Mouse (Mus musculus) forebrain, postnatal 0 days (tissue): ENCODE data around the gene Cnnm4. TPM values are rescaled to one million over a fixed set of nuclear protein-coding genes. Genes with fewer than 3 reads are reported as not detected.
A peak's percentile ranks its signal among the peaks of the same experiment; 100 is the strongest.

Source experiments
- ATAC-seq: fragments of 200-750 bp; cut with Nextera tagmentation; 2 replicates; pipeline ENCODE4 v1.8.0; 2017; ENCODE audit warnings: mild to moderate bottlenecking, moderate library complexity
- DNase-seq: peaks from one replicate; pipeline ENCODE4 v3.0.0-alpha.2; 2015
- H3K27ac ChIP-seq: fragments of 300-500 bp; sonication (generic); 2 replicates; pipeline ENCODE4 v1.5.1; 2014; ENCODE audit warnings: low read depth, mild to moderate bottlenecking, antibody characterized with exemption, low read length, moderate library complexity, mixed read lengths
- H3K27me3 ChIP-seq: fragments of 300-500 bp; sonication (generic); 2 replicates; pipeline ENCODE4 v1.6.1; 2014; ENCODE audit warnings: mild to moderate bottlenecking, low read length, mixed read lengths; ENCODE audit not compliant: insufficient read depth
- H3K36me3 ChIP-seq: fragments of 300-500 bp; sonication (generic); 2 replicates; pipeline ENCODE4 v1.6.1; 2014; ENCODE audit warnings: mild to moderate bottlenecking, moderate library complexity; ENCODE audit not compliant: insufficient read depth
- H3K4me1 ChIP-seq: fragments of 300-500 bp; sonication (generic); 2 replicates; pipeline ENCODE4 v1.6.1; 2014; ENCODE audit warnings: antibody characterized with exemption; ENCODE audit not compliant: insufficient read depth
- H3K4me2 ChIP-seq: fragments of 300-500 bp; sonication (generic); 2 replicates; pipeline ENCODE4 v1.6.1; 2014; ENCODE audit warnings: low read depth, mild to moderate bottlenecking, moderate library complexity
- H3K4me3 ChIP-seq: fragments of 300-500 bp; sonication (generic); 2 replicates; pipeline ENCODE4 v1.5.1; 2014; ENCODE audit warnings: low read depth, low read length, mixed read lengths
- H3K9ac ChIP-seq: fragments of 300-500 bp; sonication (generic); 2 replicates; pipeline ENCODE4 v1.6.1; 2014; ENCODE audit warnings: mild to moderate bottlenecking
- H3K9me3 ChIP-seq: fragments of 300-500 bp; sonication (generic); 2 replicates; pipeline ENCODE4 v1.6.1; 2016; ENCODE audit warnings: low read length
- CTCF ChIP-seq: sonication (generic); IDR thresholded peaks from 2 replicates; pipeline ENCODE4 v1.5.1; 2016; ENCODE audit warnings: antibody characterized with exemption, control low read depth, low read depth
- WGBS: fragments of 180-500 bp; shearing (Covaris S2); extraction: QIAGEN DNeasy Blood & Tissue Kit; methylation state at CpG from one replicate; pipeline ENCODE4 v1.1.7; 2014; 5-methylcytosine and 5-hydroxymethylcytosine counted together
- polyA plus RNA-seq: library from polyadenylated mRNA; unstranded; fragments of >200 nt; fragmentation: Nextera tagmentation; extraction: Ambion mirVana; gene quantifications from 2 replicates; pipeline ENCODE4 v1.2.1, GENCODE M21; 2015
- total RNA-seq: library from RNA; depleted of rRNA; stranded (reverse); fragments of >200 nt; gene quantifications from 2 replicates; pipeline ENCODE4 v1.2.3, GENCODE M21; 2014

Cnnm4 gene
- total and polyA plus RNA-seq, 2 experiments from 2014 or later: 9.4 to 14.6 TPM

DNA sequence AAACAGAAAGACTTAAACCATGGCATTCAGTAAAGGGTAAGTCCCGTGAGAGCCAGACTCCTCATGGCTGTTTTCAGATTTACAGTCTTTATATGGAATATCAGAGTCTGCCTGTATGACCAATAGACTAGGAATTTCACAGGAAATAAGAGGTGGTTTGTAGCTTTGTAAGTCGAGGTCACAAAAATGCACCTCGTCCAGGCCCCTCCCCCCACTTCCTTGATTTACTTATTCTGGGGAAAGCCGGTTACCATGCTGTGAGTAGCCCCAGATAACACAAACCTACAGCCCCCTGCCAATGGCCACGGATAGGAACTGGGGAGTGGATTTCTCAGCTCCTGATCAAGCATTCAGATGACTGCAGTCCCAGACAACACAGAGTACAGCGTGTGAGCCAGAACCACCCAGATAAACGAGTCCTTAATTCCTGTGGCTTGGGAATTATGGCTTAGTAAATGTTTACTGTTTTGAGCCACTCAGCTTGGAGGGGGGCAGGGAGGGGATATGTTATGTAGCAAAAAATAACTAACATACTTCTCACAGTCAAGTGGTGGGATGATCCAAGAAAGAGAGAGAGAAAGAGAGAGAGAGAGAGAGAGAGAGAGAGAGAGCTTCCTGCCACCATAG, 13.9 kb upstream of the Cnnm4 start:
- H3K4me2 ChIP-seq: no peak overlapping the region
- ATAC-seq (no peak), DNase-seq (no peak)
- 36% methylated on average over 7 of the region's 7 CpGs for WGBS
- no peaks in the 10 kb centered on the region for H3K27me3 ChIP-seq
- H3K4me1 ChIP-seq: no peaks in the 10 kb centered on the region
- no peaks in the 10 kb centered on the region for H3K36me3 ChIP-seq
- H3K9me3 ChIP-seq: no peaks in the 10 kb centered on the region
- no peak overlapping the region for H3K27ac ChIP-seq
- no peak overlapping the region for H3K9ac ChIP-seq
- no peak overlapping the region for H3K4me3 ChIP-seq
- no peak for TF ChIP-seq CTCF

GRCm38 (mm10) chr1:36458169-36458568, 13.3 kb upstream of the Cnnm4 start:
- WGBS: 87% methylated on average over 5 of the region's 5 CpGs
- no peak for TF ChIP-seq CTCF
- DNase-seq (no peak), ATAC-seq (no peak)
- no peak overlapping the region for H3K4me2 ChIP-seq
- no peak overlapping the region for H3K4me3 ChIP-seq
- H3K27ac ChIP-seq: no peak overlapping the region
- H3K4me1 ChIP-seq: no peaks in the 10 kb centered on the region
- no peaks in the 10 kb centered on the region for H3K27me3 ChIP-seq
- H3K36me3 ChIP-seq: no peaks in the 10 kb centered on the region
- H3K9me3 ChIP-seq: no peaks in the 10 kb centered on the region
- no peak overlapping the region for H3K9ac ChIP-seq

GRCm38 (mm10) chr1:36461829-36462228, 9.6 kb upstream of the Cnnm4 start:
- DNase-seq: no peak
- H3K4me2 ChIP-seq: no peak overlapping the region
- no peaks in the 10 kb centered on the region for H3K9me3 ChIP-seq
- no peak for TF ChIP-seq CTCF
- 43% methylated on average over 2 of the region's 2 CpGs for WGBS
- H3K4me1 ChIP-seq: no peaks in the 10 kb centered on the region
- ATAC-seq: no peak
- H3K9ac ChIP-seq: no peak overlapping the region
- no peaks in the 10 kb centered on the region for H3K27me3 ChIP-seq
- H3K27ac ChIP-seq: no peak overlapping the region
- no peak overlapping the region for H3K4me3 ChIP-seq
- no peaks in the 10 kb centered on the region for H3K36me3 ChIP-seq

DNA sequence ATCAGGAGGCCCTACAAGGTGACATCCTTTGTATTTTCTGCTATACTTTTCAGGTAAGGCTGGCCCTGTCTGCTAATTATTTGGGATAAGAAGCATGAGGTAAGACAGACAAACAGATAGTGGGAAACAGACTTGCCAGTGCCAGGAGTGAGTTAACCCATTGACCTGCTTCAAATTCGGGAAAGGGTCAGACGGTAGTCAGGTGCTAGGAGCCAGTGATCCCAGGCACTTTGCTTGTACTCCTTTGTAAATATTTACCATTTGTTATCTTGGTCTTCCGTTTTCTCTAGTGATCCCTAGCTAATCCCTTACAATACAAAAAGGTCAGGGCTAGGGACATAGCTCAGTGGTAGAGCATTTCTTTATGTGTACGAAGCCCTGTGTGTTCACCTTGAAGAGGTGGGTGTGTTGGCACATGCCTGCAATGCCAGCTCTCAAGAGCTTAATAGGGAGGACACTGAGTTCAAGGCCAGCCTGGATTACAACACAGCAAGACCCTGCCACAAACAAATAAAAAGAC, 5.7 kb upstream of the Cnnm4 start:
- Histone ChIP-seq H3K4me2 (no peak overlapping the region), H3K4me3 (no peak overlapping the region), H3K27me3 (no peaks in the 10 kb centered on the region), H3K9me3 (no peaks in the 10 kb centered on the region), H3K4me1 (no peaks in the 10 kb centered on the region), H3K27ac (no peak overlapping the region), H3K36me3 (no peaks in the 10 kb centered on the region), H3K9ac (no peak overlapping the region)
- DNase-seq (no peak), ATAC-seq (no peak)
- WGBS: 81% methylated on average over 4 of the region's 4 CpGs
- TF ChIP-seq CTCF: no peak

DNA sequence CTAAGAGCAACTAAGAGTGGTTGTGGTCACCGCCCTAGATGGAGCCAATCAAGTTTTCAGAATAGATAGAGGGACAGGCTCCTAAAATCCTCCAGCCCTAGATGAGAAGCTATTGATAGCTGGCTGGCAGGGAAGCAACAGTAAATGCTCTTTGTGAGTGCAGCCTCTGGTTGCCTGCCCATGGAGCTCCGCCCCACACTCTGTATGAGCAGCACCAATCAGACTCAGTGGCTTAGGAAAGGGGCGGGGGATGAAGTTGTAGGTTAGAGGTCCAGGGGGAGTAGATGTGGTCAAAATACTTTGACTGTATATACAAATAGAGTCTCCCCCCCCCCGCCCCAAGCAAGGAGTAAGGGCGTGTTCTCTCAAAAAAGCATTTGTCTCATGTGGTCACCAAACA, 4.0 kb upstream of the Cnnm4 start:
- Histone ChIP-seq H3K9ac (no peak overlapping the region), H3K9me3 (no peaks in the 10 kb centered on the region)
- no peak for ATAC-seq

DNA sequence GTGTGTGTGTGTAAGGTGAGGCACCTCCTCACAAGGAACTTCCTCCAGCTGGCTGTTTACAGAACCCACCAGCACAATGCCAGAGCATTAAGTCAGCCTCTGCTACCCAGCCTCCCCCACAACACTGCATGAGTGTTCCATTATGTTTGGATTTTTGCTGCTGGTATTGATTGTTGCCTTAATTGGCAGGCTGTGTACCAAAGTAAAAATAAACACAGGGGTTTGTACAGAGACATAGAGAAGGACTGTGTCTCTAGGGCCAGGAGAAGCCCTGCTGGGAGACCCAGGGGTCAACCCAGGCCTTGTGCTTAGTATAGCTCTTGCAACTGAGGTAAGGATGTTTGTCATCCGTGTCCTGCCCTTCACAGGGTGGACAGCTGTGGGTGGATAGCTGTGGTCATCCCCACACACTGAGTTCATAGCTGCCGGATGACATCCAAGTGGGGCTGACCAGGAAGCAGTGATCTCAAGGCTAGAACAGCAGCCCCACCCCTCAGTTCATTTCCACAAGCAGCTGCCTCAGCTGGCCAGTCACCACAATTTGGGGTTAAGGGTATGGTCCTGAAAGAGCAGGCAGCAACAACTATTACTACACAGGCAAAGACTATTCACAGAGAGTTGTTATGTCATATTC, 1.5 kb upstream of the Cnnm4 start:
- Histone ChIP-seq H3K4me3 (no peak overlapping the region), H3K4me2 (no peak overlapping the region), H3K4me1 (peaks cover 19% of the 10 kb centered on the region; the same call in 1 of the 2 replicates), H3K9ac (no peak overlapping the region), H3K9me3 (no peaks in the 10 kb centered on the region), H3K27me3 (no peaks in the 10 kb centered on the region), H3K27ac (no peak overlapping the region), H3K36me3 (no peaks in the 10 kb centered on the region)
- DNase-seq (no peak), ATAC-seq (no peak)
- TF ChIP-seq CTCF: no peak
- WGBS: 55% methylated on average over 2 of the region's 2 CpGs

More for the DNA sequence above, 4.0 kb upstream of the Cnnm4 start:
- H3K4me3 ChIP-seq: no peak overlapping the region
- H3K36me3 ChIP-seq: no peaks in the 10 kb centered on the region
- 49% methylated on average over 5 of the region's 5 CpGs for WGBS
- H3K4me1 ChIP-seq: no peaks in the 10 kb centered on the region
- no peak overlapping the region for H3K27ac ChIP-seq
- no peak for DNase-seq
- H3K27me3 ChIP-seq: no peaks in the 10 kb centered on the region
- H3K4me2 ChIP-seq: no peak overlapping the region
- TF ChIP-seq CTCF: no peak

- DNase-seq: no peak
- no peak for TF ChIP-seq CTCF
- Histone ChIP-seq H3K4me1 (peaks cover 23% of the 10 kb centered on the region; the same call in 1 of the 2 replicates), H3K27ac (no peak overlapping the region), H3K36me3 (no peaks in the 10 kb centered on the region), H3K4me3 (peak overlapping the region; percentile 72), H3K9ac (peak overlapping the region; percentile 70), H3K4me2 (peak overlapping the region; percentile 80), H3K9me3 (no peaks in the 10 kb centered on the region), H3K27me3 (no peaks in the 10 kb centered on the region)
- peak; percentile 7; the same call in 1 of the 2 replicates for ATAC-seq
- WGBS: 17% methylated on average over 18 of the region's 18 CpGs
Observed at GRCm38 (mm10) chr1:36472106-36472440, 653 bp downstream of the Cnnm4 start.
